Mouse (Mus musculus) erythroblast, embryonic 14.5 days (primary cell): ENCODE measurements around the gene Pip. TPM values are rescaled to one million over a fixed set of nuclear protein-coding genes. Genes with fewer than 3 reads are reported as not detected.

Source experiments
- H3K27me3 ChIP-seq: 2 replicates; pipeline ENCODE4 v1.6.1; 2012; ENCODE audit warnings: inconsistent platforms; ENCODE audit not compliant: control insufficient read depth
- H3K36me3 ChIP-seq: 2 replicates; pipeline ENCODE4 v1.6.1; 2012; ENCODE audit warnings: mild to moderate bottlenecking, inconsistent platforms; ENCODE audit not compliant: control insufficient read depth
- H3K4me1 ChIP-seq: 2 replicates; pipeline ENCODE4 v1.6.1; 2012; ENCODE audit warnings: inconsistent platforms; ENCODE audit not compliant: control insufficient read depth
- H3K4me3 ChIP-seq: replicated peaks from 2 replicates; pipeline ENCODE3; 2012; ENCODE audit warnings: moderate library complexity, mild to moderate bottlenecking, inconsistent platforms
- H3K9me3 ChIP-seq: 2 replicates; pipeline ENCODE4 v1.6.1; 2012; ENCODE audit warnings: low read length, inconsistent platforms, mixed read lengths; ENCODE audit not compliant: control insufficient read depth
- GATA1 ChIP-seq: IDR thresholded peaks from 2 replicates; pipeline ENCODE4 v1.6.1; 2012; ENCODE audit warnings: low read length, inconsistent platforms, mixed read lengths
- TAL1 ChIP-seq: IDR thresholded peaks from 3 replicates; pipeline ENCODE4 v1.6.1; 2012; ENCODE audit warnings: low read length, inconsistent platforms, mixed read lengths
- polyA plus RNA-seq: library from polyadenylated mRNA; stranded (reverse); fragments of >175 nt; gene quantifications from 2 replicates; pipeline ENCODE4 v1.2.3, GENCODE M21; 2012

Pip gene
- polyA plus RNA-seq: not detected in 2 replicates

- Histone ChIP-seq H3K27me3 (no peaks in the 10 kb centered on the region), H3K9me3 (no peaks in the 10 kb centered on the region), H3K4me1 (no peaks in the 10 kb centered on the region), H3K4me3 (no peak within 1 kb of the TSS), H3K36me3 (no peaks in the 10 kb centered on the region)
- no peak for TF ChIP-seq TAL1
Observed at GRCm38 (mm10) chr6:41847235-41847634, at the start of gene Pip. TSS of gene Pip (plus strand) at chr6:41847535.

DNA sequence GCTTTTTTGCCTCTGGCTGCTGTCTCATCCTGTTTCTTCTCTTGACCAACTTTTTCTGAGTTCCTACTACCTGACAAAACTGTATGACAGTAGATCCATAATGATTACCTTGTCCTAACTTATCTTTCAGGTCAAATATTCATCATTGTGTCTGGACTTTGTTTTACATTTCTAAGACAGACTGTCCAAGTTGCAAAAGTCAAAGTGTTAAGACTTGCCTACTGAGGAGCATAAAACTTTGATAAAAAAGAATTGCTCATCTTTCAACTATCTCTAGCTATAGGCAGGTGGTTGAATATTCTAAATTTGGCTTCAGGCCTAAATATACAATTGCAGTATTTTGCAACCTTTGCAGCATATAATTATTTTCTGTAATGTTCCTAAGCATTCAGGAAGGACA lies 23.2 kb upstream of the Pip start:
- no peaks in the 10 kb centered on the region for H3K9me3 ChIP-seq
- no peaks in the 10 kb centered on the region for H3K27me3 ChIP-seq
- no peaks in the 10 kb centered on the region for H3K4me1 ChIP-seq
- no peaks in the 10 kb centered on the region for H3K36me3 ChIP-seq
- no peak overlapping the region for H3K4me3 ChIP-seq
- TF ChIP-seq GATA1 (no peak), TAL1 (no peak)

- no peaks in the 10 kb centered on the region for H3K4me1 ChIP-seq
- no peaks in the 10 kb centered on the region for H3K36me3 ChIP-seq
- no peaks in the 10 kb centered on the region for H3K27me3 ChIP-seq
- no peak overlapping the region for H3K4me3 ChIP-seq
- TF ChIP-seq GATA1 (no peak), TAL1 (no peak)
- H3K9me3 ChIP-seq: no peaks in the 10 kb centered on the region
Observed at GRCm38 (mm10) chr6:41829516-41829915, 17.8 kb upstream of the Pip start.

GRCm38 (mm10) chr6:41852689-41853088 lies 5.4 kb downstream of the Pip start, which contains the start of gene Sval2:
TSS of gene Sval2 (plus strand) at chr6:41852989.
- TF ChIP-seq TAL1 (no peak), GATA1 (no peak)
- Histone ChIP-seq H3K9me3 (no peaks in the 10 kb centered on the region), H3K4me1 (no peaks in the 10 kb centered on the region), H3K4me3 (no peak within 1 kb of the TSS), H3K36me3 (no peaks in the 10 kb centered on the region), H3K27me3 (no peaks in the 10 kb centered on the region)

- H3K4me3 ChIP-seq: no peak overlapping the region
- no peaks in the 10 kb centered on the region for H3K9me3 ChIP-seq
- no peaks in the 10 kb centered on the region for H3K4me1 ChIP-seq
- TF ChIP-seq GATA1: no peak
- TF ChIP-seq TAL1: no peak
- H3K36me3 ChIP-seq: no peaks in the 10 kb centered on the region
- no peaks in the 10 kb centered on the region for H3K27me3 ChIP-seq
Observed at GRCm38 (mm10) chr6:41864038-41864437, 16.7 kb downstream of the Pip start.

Other genes starting within 250 kb of the Pip start
- 0.10 TPM in 1 of 2 replicates, not detected in the other for gene Ephb6, start 242.1 kb upstream of the Pip start, polyA plus RNA-seq
- gene Trpv6, start 211.1 kb upstream of the Pip start, polyA plus RNA-seq: 0.04 TPM in 1 of 2 replicates, not detected in the other
- gene Trpv5, start 166.8 kb upstream of the Pip start, polyA plus RNA-seq: 0.01 TPM in 1 of 2 replicates, not detected in the other
- gene Llcfc1, start 163.1 kb upstream of the Pip start, polyA plus RNA-seq: not detected in 2 replicates
- 24.5 and 29.0 TPM in 2 replicates for gene Kel, start 143.2 kb upstream of the Pip start, polyA plus RNA-seq
- gene Olfr459, start 72.4 kb upstream of the Pip start, polyA plus RNA-seq: 0.01 TPM in 1 of 2 replicates, not detected in the other
- not detected in 2 replicates for gene Sval2, start 5.5 kb downstream of the Pip start, polyA plus RNA-seq
- gene Sval1, start 104.1 kb downstream of the Pip start, polyA plus RNA-seq: not detected in 2 replicates
- not detected in 2 replicates for gene Sval3, start 120.6 kb downstream of the Pip start, polyA plus RNA-seq
- gene Sva, start 190.9 kb downstream of the Pip start, polyA plus RNA-seq: not detected in 2 replicates